Mouse (Mus musculus) adrenal gland (tissue): ENCODE measurements around the gene Cd63.

Source experiments
- intact Hi-C: fragments of 180-260 bp; cut with DNase I; formaldehyde crosslinking; loops from one replicate; pipeline ENCODE4 v1.15.1; 2025

The Cd63 gene

DNA sequence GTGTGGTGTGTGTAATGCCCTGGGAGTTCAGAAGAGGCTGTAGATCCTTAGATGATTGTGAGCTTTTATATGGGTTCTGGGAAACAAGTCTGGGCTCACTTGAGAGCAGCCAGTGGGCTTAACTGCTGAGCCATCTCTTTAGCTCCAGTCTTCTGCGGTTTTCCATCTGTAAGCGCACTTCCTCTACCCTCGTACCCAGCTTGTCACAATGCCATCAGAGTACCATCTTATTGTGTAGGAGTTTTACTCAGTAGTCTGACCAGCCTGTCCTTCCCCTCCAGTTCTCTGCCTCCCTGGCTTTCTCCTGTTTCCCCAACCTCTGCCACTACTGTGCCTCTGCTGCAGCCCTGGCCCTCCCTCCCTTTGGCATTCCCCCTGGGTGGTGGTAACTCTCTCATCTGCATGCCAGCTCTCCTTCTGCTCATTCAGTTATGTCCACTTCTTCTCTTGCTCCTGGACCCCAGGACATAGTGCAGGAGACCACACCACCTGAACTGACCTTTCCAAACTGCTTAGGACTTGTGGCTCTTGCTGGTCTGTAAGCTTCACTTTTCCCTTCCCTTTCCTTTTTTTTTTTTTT lies 1.7 kb downstream of the Cd63 start:
- intact Hi-C loops = no loop called here

DNA sequence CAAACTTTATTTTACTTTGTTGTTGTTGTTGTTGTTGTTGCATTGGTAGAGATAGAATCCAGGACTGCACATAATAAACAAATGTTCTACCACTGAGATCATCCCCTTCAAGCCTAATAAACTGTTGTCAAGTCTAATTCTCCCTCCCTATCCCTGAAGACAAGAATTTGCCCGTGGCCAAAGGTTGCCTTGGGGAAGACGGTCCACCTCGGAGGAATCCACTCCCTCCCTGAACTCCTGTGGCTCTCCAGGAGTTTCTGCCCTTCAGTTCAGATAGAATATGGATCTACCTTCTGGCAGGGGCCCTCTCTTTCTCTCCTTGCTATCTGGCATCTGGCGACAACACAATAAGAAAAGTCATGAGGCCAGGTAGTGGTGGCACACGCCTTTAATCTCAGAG lies 4.0 kb downstream of the Cd63 start:
- intact Hi-C loops = no loop called here

DNA sequence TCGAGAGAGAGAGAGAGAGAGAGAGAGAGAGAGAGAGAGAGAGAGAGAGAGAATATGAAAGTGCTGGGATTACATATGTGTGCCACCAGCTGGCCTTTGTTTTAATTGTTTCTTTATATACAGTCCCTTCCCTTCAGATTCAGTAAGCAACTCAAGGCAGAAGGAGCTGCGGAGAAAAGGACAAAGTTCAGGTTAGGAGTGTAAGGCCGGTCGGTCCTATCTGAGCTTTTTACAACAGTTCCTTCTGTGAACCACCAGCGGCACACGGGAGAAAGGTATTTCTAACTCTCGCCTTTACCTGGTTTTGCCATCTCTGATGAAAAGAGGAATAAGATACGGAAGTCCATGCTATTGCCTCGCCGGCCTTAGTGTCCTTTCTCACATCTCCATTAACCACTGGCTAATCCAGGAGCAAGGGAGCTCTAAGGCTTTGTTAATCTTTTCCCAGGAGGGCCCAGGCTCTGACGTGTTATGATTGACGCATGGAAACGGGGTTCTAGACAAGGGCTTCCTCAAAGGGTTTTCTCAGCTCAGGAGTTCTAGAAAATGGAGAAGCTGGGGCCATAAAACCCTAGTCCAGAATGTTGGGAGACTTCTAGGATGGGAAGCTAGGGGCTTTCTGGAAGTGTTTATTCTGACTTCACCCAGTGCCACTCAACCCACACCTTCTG lies 8.1 kb downstream of the Cd63 start:
- intact Hi-C loops = no loop called here

DNA sequence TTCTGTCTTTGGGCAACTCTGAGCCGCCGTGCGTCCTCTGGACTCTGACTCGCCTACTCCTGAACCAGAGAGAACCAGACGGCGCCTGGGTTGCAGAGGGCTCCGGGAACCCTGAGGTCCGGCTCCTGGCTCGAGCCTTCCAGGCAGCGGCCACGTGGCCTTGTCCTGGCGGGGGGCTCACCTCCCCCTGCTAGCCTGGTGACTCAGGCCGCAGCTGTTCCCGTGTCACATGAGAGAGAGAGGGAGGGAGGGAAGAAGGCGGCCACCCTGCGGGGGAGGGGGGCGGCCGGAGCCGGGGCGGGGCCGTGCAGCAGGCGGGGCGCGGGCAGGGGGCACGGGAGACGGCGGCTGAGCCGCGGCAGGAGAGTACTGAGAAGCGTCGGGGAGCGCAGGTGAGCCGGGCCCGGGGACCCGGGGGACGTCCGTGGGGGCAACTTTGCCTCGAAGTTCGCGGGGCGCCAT lies 8.8 kb downstream of the Cd63 start:
- intact Hi-C loops = no loop called here

DNA sequence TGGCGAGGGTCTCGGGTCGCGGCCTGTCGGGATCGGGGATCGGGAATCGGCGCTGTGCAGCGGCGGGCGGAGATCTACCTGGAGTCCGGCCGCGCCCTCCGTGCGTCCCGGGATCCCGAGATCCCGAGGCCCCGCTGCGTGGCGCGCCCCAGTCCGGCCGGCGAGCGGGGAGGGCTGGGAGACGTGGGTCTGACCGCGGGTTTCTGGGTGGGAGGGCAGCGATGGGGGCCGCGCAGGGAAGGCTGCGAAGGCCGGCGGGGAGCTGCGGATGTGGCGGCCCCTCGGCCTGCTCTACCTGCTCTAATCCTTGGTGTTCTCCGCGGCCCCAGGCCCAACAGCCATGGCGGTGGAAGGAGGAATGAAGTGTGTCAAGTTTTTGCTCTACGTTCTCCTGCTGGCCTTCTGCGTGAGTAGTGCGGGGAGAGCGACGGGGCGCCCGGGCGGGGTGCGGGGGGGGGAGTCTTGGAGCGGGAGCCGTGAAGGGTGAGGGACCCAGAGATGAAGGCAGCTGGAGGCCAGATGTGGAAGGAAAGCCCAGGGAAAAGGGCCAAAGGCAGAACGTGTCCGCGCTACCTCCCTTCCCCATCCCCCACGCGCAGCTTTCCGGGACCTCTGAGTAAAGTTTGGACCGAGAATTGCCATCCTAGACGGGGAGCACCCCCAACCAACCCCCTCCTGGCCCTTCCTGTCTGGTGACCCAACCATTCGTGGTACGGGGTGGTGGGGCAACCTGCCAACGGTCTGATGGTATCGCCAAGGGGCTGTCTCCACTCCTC lies 9.5 kb downstream of the Cd63 start:
- intact Hi-C loops = no loop called here

DNA sequence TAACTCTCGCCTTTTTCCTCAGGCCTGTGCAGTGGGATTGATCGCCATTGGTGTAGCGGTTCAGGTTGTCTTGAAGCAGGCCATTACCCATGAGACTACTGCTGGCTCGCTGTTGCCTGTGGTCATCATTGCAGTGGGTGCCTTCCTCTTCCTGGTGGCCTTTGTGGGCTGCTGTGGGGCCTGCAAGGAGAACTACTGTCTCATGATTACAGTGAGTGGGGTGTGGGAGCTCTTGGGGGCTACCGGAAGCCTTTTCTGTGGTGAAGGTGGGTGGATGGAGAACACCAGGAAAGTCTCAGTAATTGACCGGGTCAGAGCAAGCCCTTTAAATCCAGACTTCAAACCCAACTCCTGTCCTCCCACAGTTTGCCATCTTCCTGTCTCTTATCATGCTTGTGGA lies 10.6 kb downstream of the Cd63 start:
- intact Hi-C loops = no loop called here

DNA sequence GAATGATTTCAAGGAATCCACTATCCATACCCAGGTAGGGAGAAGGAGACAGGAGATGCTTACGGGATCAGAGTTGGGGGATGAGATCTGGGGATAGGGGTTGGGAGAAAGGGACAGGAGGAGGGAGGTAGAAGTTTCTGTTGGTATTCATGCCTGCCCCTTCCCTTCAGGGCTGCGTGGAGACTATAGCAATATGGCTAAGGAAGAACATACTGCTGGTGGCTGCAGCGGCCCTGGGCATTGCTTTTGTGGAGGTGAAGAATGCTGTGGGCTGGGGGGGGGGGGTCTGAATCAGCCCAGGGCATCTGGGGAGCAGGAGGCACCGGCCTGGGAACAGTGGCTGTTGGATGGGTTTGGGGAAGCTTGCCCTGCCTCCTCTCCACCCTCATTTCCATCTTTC lies 11.5 kb downstream of the Cd63 start:
- intact Hi-C loops = no loop called here

DNA sequence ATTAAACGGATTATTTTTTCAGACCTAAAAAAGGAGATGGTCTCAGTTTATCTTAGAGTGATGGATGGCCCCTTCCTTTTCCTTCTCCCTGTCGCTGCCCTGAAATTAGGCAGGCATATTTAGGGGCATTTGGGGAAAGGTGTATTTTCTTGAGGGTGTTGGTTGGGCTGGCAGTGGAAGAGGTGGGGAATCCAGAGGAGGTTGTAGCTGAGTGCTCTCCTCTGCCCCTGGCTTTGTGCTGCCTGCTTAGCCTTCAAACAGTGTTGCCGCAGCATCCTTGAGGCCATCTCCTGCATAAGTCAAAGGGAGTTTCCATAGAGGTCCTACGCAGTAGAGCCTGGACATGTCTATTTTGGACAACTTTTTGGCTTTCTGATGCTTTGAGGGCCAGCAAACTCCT lies 12.0 kb downstream of the Cd63 start:
- intact Hi-C loops = no loop called here

DNA sequence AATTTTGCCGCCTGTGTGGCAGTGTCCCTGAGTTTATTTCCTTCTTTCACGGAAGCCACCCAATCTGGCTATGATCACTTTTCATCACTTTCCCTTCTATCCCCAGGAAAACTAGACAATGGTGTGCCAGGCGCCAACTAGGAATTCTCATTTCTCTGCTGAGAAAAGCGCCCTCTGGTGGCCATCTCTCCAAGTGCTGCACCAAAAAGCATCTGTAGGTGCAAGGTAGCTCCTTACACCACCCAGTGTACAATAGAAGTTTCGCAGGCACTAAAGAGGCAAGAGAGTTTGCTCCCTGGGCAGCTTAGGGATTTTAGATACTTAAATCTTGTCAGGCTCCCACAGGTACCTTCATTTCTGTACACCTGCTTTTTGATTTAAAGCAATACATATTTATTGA lies 12.4 kb downstream of the Cd63 start:
- intact Hi-C loops = no loop called here

DNA sequence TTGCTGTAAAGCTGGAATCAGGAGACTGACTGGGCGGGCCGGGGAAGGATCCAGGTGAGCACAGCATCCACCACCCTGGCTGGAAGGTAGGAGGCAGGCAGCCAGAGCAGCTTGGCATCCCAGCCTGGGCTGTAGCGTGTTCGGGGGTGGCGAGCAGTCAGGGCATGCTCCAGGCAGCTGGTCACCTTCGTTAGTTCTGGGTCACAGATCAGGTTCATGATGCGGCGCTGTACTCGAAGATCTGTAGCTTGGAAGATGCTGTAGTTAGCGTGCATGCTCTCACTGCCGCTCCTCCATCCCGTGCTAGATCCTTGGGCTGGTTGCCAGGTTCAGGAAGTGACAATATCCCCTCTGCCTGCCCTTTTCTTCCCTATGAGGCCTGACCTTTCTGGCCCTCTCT lies 12.9 kb downstream of the Cd63 start:
- intact Hi-C loops = no loop called here

DNA sequence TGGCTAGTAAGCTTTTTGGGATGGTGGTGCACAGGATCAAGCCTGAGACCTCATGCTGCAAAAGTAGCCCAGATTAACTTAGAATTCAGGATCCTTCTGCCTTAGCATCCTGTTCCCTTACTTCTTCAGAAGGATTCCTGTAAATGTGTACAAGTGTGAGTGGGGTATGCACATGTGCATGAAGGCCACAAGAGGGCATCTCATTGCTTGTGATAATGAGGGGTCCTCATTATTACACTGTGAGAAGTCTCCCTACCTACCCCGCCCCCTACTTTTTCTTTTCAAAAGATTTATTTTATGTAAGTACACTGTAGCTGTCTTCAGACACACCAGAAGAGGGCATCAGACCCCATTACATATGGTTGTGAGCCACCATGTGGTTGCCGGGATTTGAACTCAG lies 14.8 kb downstream of the Cd63 start:
- intact Hi-C loops = no loop called here

DNA sequence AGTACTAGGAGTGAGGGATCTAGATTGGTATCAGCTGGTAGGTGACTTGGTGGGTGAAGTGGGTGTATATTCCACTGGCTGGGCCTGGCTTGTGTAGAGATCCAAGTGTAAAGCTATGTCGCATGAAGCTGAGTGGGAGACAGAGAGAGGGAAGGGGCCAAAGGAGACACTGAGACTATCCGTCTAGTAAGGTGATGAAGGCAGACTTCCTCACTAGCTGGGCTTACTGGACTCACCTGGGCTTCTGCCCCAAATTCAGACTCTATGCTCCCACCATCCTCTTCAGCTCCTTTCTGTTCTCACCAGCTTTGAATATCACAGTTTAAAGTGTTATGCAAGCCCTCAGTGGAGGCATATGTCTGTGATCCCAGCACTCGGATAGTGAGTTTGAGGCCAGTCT lies 15.9 kb downstream of the Cd63 start:
- intact Hi-C loops = no loop called here

DNA sequence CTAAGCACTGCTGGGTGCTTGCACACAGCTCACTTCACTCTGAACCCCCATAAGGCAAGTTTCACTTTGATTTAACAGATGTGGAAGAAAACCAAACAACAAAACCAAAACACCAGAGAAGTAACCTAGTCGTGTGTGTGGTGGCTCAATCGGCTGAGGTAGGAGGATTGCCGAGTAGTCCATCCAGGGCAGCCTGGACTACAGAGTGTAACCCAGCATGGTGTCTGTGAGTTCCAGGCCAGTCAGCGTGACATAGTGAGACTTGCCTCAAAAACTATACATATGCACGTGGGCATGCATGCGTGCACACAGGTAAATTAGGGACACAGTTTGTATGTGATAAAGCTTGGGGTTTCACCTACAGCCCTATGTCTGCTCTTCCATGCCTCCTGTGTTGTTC lies 16.6 kb downstream of the Cd63 start:
- intact Hi-C loops = no loop called here

DNA sequence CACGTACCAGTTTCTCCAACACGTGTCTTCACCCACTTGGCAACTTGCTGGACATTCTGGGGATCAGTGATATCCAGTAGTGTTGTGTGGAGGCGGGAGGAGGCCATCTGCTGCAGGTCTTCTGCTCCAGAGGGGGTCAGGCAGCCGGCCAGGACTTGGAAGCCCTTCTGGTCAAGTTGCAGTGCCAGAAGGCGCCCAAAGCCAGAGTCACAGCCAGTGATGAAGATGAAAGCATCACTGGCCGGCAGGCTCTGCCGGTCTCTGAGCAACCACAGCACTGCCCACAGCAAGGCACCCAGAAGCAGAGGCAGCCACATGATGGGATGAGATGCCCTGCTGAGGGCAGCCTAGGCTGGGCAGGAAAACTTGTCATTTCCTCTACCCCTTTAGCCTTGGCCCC lies 17.5 kb downstream of the Cd63 start:
- intact Hi-C loops = no loop called here

DNA sequence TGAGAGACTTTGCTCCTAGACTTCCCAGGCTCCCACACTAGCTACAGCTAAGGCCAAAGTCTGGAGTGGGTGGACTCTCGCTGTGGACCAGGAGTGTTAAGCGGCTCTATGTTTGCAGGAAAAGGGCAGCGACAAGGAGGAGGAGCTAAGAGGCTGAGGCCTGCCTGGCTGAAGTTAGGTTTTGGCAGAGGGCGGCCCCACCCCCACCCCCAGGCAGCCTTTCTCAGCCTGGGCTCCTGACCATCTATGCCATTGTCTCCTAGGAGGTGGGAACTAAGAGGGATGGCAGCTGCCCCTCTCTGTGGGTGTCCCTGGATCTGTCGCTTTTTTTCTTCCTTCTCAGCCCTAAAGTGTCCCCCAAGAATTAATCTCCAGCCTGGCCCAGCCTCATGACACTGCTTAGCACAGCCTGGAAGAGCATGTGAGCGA lies 18.4 kb downstream of the Cd63 start:
- intact Hi-C loops = no loop called here

DNA sequence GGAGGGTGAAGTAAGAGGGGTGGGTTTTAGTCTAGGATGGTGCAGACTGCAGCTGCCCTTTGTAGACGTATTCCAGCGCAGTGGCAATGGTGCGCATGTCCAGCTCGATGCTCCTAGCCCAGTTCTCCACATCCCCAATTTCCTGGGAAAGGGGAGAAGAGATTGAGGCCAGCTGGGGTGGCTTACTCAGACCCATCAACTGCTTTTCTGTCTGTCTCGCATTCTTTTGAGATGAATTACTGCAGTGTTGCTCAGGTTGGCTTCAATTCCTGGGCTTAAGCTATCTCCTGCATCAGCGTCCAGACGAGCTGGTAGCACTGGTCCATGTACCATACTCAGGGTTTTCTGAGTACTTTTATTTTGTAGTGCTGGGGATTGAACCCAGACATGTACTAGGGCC lies 19.2 kb downstream of the Cd63 start:
- intact Hi-C loops = no loop called here

DNA sequence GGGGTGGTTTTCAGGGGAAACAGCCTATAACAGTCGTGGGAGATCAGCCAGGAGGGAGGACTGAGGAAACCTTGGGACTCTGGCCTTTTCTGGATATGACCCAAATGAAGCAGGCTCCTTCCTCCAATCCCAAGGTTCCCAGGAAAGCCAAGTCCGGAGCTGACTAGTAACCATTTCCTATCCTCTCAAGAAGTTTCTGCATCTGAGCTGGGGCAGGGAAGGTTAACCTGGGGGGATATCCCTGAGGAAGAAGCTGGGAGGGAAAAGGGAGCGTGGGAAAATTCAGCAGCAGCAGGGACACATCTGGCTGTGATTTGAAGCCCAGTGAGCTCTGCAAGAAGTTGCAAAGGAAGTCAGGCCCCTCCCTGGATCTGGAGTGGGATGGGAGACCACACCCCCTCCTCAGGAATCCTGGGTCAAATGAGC lies 20.0 kb downstream of the Cd63 start:
- intact Hi-C loops = no loop called here

DNA sequence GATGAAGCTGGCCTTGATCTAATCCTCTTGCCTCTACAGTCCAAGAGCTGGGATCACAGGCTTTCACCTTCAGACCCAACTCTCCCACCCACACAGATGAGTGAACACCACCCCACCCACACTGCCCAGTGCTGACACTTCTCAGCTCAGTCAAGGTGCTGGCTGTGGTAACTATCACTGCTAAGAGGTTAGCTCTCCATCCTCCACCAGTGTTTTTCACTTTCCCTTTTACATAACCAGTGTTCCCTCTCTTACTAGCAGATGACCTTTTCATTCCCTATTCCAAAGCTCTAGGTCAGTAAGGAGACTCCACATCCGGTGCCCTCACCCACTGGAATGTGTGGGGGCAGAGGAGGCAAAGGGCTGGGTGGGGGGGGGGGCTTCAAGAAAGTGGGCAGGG lies 20.5 kb downstream of the Cd63 start:
- intact Hi-C loops = no loop called here

DNA sequence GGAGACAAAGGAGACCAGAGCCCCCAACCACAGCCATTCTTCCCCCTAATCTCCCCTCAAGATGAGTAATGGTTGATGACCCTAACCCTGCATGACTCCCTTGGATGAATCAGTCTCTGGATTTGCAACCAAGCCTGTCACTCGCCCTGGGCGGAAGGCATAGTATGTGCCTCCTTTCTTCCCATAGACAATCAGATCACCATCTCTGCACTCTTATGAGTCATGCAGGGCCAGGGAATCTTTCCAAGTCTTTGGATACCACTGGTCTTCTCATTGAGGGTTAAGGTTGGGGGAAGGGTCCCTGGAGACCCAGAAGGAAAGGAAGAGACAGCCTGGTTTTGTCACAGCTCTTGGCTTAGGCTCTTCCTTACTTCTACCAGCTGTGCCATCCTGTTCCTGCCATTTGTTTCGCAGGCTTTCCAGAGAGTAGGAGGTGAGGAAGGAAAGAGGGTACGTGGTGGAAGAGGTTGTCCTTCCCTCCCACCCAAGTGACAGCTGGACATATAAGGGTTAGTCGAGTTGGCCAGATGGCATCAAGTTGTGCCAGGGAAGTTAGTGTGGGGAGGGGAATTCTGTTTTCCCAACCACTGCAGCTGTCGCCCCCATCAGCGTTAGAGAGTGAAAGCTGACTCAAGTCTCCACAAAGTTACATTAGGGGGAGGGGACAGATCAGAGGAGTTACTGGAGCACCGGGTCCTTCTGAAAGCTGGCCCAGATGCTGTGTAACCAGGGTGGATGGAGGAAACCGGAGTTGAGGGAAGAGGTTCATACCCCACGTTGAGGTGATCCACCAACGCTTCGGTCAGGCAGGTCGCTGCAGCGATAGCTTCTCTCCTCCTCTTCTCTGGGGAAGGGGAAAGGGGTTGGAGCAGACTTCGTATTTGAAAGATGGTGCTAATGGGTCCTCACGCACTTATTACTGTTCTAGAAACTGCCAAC lies 21.4 kb downstream of the Cd63 start:
- intact Hi-C loops = no loop called here

DNA sequence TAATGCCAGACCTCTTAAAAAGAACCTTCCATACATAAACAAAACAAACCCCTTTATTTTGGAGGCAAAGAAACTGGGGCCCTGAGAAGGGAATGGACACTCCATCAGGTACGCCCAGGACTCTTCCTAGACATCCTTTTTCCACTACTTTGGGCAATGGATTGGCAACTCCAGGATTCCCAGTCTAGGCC lies 21.9 kb downstream of the Cd63 start, which contains the start of gene Rdh5:
Gene Rdh5, minus strand, starts transcription at position 67 of the 191 bp plus-strand sequence.
- intact Hi-C loops = no loop called here

DNA sequence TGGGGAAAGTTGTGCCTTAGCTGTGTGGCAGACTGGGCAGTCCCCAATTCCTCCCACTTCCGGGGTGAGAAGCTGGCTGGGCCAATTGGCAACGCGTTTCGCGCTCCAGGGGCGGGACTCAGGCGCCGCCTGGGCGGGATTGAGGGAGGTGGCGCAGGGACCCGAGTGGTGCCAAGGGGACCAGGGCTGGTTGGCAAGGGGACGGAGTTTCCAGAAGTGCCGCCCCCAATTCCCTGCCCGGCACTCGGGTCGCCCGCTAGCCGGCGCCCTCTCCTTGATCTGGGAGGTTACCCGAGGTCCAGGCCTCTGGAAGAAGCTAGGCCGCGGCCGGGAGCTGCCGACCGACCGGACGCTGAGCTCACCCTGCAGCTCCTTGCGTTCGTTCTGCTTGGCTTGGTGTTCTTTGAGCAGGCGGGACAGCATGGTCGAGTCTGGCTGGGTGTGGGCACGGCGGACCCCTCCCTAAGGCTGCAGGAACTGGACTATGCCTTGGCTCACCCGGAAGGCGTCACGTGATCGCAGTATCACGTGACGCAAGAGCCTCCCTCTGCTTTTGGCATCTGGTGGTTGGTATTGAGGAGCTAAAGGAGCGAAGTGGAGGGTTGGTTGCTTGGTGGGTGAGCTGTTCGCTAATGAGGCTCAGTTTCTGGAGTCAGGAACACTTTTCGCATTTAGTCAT lies 22.4 kb downstream of the Cd63 start:
- intact Hi-C loops = no loop called here
